Mouse (Mus musculus): ENCODE results near the gene Cstf1. TPM values are rescaled to one million over a fixed set of nuclear protein-coding genes. Genes with fewer than 3 reads are reported as not detected.
A peak's percentile ranks its signal among the peaks of the same experiment; 100 is the strongest.

Cstf1 gene
- polyA plus RNA-seq, 1 experiment from 2014 or later: 33.7 TPM

DNA sequence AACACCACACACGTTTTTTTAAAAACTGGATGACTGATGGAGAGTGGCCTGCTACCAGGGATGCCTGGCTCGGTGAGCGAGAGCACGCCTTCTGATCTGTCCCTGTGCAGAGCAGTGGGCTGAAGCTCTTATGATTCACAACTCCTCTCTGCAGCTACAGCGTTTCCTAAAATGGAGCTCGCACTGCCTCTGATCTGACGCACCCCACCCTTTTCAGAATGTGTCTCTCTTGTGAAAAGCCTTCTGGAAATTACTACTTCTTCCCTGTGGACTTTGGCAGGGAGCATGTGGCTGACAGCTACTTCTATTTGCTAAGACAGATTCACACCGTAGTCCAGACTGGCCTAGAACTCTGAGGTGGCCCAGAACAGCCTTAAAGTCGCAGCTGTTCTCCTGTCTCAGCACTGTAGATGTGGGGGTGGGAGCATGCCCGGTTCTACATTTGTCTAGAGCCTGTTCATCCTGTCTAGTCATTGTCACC, 21.6 kb downstream of the Cstf1 start:
- peak; percentile 67 for ATAC-seq

GRCm38 (mm10) chr2:172393391-172394051, 23.0 kb downstream of the Cstf1 start, which contains the start of gene Cass4:
Gene Cass4 (plus strand): TSS chr2:172393794.
- no peak; the same call in 1 of the 2 replicates for ATAC-seq
- no peaks in the 10 kb centered on the region for H3K9me3 ChIP-seq (ENCODE audit: control insufficient read depth, low read length)
- no peaks in the 10 kb centered on the region for H3K36me3 ChIP-seq (ENCODE audit: control insufficient read depth, insufficient read depth, low read length)
- H3K4me2 ChIP-seq (ENCODE audit: low read depth, low read length): peak within 1 kb of the TSS; percentile 28
- H3K27ac ChIP-seq (ENCODE audit: low read length): no peak within 1 kb of the TSS
- H3K4me1 ChIP-seq (ENCODE audit: control insufficient read depth, insufficient read depth, low read length): no peaks in the 10 kb centered on the region
- no peak within 1 kb of the TSS for H3K4me3 ChIP-seq (ENCODE audit: low read length)
- H3K27me3 ChIP-seq (replicated peaks; ENCODE audit: control insufficient read depth, insufficient read depth, low read length): no peaks in the 10 kb centered on the region
- WGBS: 34% methylated on average over 13 of the region's 13 CpGs
- H3K9ac ChIP-seq (ENCODE audit: low read depth, low read length): no peak within 1 kb of the TSS

More for the DNA sequence above, 21.6 kb downstream of the Cstf1 start:
- Histone ChIP-seq H3K9ac (ENCODE audit: low read depth, low read length) (no peak overlapping the region), H3K36me3 (ENCODE audit: control insufficient read depth, insufficient read depth, low read length) (no peaks in the 10 kb centered on the region), H3K4me2 (ENCODE audit: low read depth, low read length) (no peak overlapping the region), H3K27ac (ENCODE audit: low read length) (no peak overlapping the region), H3K4me3 (ENCODE audit: low read length) (no peak overlapping the region), H3K27me3 (replicated peaks; ENCODE audit: control insufficient read depth, insufficient read depth, low read length) (no peaks in the 10 kb centered on the region), H3K4me1 (ENCODE audit: control insufficient read depth, insufficient read depth, low read length) (no peaks in the 10 kb centered on the region), H3K9me3 (ENCODE audit: control insufficient read depth, low read length) (no peaks in the 10 kb centered on the region)
- WGBS: 47% methylated on average over 10 of the region's 10 CpGs

- Histone ChIP-seq H3K36me3 (ENCODE audit: control insufficient read depth, insufficient read depth, low read length) (no peaks in the 10 kb centered on the region), H3K9me3 (ENCODE audit: control insufficient read depth, low read length) (no peaks in the 10 kb centered on the region), H3K9ac (ENCODE audit: low read depth, low read length) (no peak overlapping the region), H3K27ac (ENCODE audit: low read length) (no peak overlapping the region), H3K4me2 (ENCODE audit: low read depth, low read length) (peak overlapping the region; percentile 28), H3K4me3 (ENCODE audit: low read length) (no peak overlapping the region), H3K4me1 (ENCODE audit: control insufficient read depth, insufficient read depth, low read length) (no peaks in the 10 kb centered on the region), H3K27me3 (replicated peaks; ENCODE audit: control insufficient read depth, insufficient read depth, low read length) (no peaks in the 10 kb centered on the region)
- no peak for ATAC-seq
- 61% methylated on average over 2 of the region's 2 CpGs for WGBS
Measured at GRCm38 (mm10) chr2:172394052-172394392, 23.5 kb downstream of the Cstf1 start.

DNA sequence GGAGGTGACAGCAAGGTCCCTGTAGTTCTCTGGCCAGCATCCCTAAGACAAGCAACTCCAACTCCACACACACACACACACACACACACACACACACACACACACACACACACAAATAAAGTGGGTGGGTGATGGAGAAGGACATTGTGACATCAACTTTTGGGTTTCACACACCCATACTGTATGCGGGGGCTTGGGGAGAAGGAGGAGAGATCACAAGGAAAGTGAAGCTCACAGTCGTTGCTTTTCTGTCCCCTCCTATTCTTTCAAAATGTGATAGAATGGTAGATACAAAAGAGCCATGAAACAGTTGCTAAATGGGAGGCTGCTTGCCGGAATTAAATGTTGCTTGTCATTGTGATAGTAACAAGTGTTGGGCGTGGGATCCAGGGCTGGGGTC, 24.2 kb downstream of the Cstf1 start:
- Histone ChIP-seq H3K4me1 (ENCODE audit: control insufficient read depth, insufficient read depth, low read length) (no peaks in the 10 kb centered on the region), H3K27ac (ENCODE audit: low read length) (no peak overlapping the region), H3K4me2 (ENCODE audit: low read depth, low read length) (no peak overlapping the region), H3K9ac (ENCODE audit: low read depth, low read length) (no peak overlapping the region), H3K27me3 (replicated peaks; ENCODE audit: control insufficient read depth, insufficient read depth, low read length) (no peaks in the 10 kb centered on the region), H3K36me3 (ENCODE audit: control insufficient read depth, insufficient read depth, low read length) (no peaks in the 10 kb centered on the region), H3K4me3 (ENCODE audit: low read length) (no peak overlapping the region), H3K9me3 (ENCODE audit: control insufficient read depth, low read length) (no peaks in the 10 kb centered on the region)
- no peak for ATAC-seq
- WGBS: 62% methylated on average over 4 of the region's 4 CpGs

DNA sequence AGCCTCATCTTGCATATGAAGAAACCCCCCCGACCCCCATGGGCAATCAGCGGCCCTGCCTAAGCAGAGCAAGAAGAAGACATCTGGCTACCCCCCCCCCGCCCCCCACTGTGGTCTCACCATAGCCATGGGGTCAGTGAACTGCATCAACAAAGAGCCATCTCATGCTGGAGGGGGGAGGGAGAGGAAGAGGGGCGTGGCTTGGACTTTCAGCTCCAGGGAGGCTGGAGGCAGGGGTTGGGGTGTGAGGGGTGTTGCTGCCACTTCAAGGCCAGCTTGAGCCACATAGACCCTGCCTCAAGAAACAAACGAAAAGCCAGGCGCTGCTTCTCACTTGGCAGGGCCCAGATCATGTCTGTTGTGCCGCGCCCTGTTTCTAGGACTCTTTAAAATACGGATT, 25.5 kb downstream of the Cstf1 start:
- WGBS: 39% methylated on average over 9 of the region's 9 CpGs
- Histone ChIP-seq H3K4me2 (ENCODE audit: low read depth, low read length) (no peak overlapping the region), H3K4me1 (ENCODE audit: control insufficient read depth, insufficient read depth, low read length) (no peaks in the 10 kb centered on the region), H3K9ac (ENCODE audit: low read depth, low read length) (no peak overlapping the region), H3K27ac (ENCODE audit: low read length) (no peak overlapping the region), H3K9me3 (ENCODE audit: control insufficient read depth, low read length) (no peaks in the 10 kb centered on the region), H3K27me3 (replicated peaks; ENCODE audit: control insufficient read depth, insufficient read depth, low read length) (no peaks in the 10 kb centered on the region), H3K4me3 (ENCODE audit: low read length) (no peak overlapping the region), H3K36me3 (ENCODE audit: control insufficient read depth, insufficient read depth, low read length) (no peaks in the 10 kb centered on the region)
- ATAC-seq: no peak

DNA sequence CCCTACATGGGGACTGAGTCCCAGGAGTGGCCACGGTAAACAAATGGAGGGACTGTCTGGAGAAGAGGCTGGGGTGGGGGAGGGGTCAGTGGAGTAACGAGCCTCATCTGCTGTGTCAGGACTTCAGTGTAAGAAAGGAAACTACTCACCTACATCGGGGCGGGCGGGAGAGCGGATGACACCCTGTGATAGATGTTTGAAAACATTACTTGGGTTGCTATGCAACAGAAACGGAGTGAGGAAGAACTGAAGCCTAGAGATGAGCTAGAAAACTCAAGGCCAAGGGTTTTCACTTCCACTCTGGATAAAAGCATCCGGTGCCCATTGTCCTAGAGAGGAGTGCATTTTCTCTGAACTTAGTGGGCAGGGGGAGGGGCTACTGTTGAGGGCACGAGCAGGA, 29.4 kb downstream of the Cstf1 start:
- H3K27ac ChIP-seq (ENCODE audit: low read length): no peak overlapping the region
- WGBS: 30% methylated on average over 9 of the region's 9 CpGs
- H3K4me2 ChIP-seq (ENCODE audit: low read depth, low read length): no peak overlapping the region
- no peak overlapping the region for H3K9ac ChIP-seq (ENCODE audit: low read depth, low read length)
- no peaks in the 10 kb centered on the region for H3K36me3 ChIP-seq (ENCODE audit: control insufficient read depth, insufficient read depth, low read length)
- no peak for ATAC-seq
- H3K9me3 ChIP-seq (ENCODE audit: control insufficient read depth, low read length): no peaks in the 10 kb centered on the region
- no peaks in the 10 kb centered on the region for H3K27me3 ChIP-seq (replicated peaks; ENCODE audit: control insufficient read depth, insufficient read depth, low read length)
- no peak overlapping the region for H3K4me3 ChIP-seq (ENCODE audit: low read length)
- no peaks in the 10 kb centered on the region for H3K4me1 ChIP-seq (ENCODE audit: control insufficient read depth, insufficient read depth, low read length)

GRCm38 (mm10) chr2:172401116-172401825, 30.8 kb downstream of the Cstf1 start:
- Histone ChIP-seq H3K27me3 (replicated peaks; ENCODE audit: control insufficient read depth, insufficient read depth, low read length) (no peaks in the 10 kb centered on the region), H3K4me1 (ENCODE audit: control insufficient read depth, insufficient read depth, low read length) (no peaks in the 10 kb centered on the region), H3K4me2 (ENCODE audit: low read depth, low read length) (no peak overlapping the region), H3K27ac (ENCODE audit: low read length) (no peak overlapping the region), H3K36me3 (ENCODE audit: control insufficient read depth, insufficient read depth, low read length) (no peaks in the 10 kb centered on the region), H3K9me3 (ENCODE audit: control insufficient read depth, low read length) (no peaks in the 10 kb centered on the region), H3K9ac (ENCODE audit: low read depth, low read length) (no peak overlapping the region), H3K4me3 (ENCODE audit: low read length) (no peak overlapping the region)
- 71% methylated on average over 13 of the region's 13 CpGs for WGBS
- no peak for ATAC-seq

DNA sequence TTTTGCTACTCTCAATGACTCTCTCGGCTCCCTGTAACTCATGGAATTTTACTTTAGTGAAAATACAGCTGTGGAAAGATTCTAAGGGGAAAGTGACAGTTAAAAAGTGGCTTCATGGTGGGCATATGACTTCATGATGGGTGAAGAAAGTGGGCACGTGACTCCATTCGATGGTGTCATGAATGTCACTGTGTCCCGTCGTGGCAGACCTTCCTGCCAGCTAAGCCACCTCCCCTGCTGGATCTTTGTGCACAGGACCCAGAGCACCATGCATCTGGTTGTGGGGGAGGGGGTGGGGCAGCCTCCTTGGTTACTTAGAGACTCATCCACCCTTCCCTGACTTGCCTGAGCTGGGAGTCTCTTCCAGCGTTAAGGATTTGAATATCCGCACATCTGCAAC, 33.8 kb downstream of the Cstf1 start:
- H3K4me1 ChIP-seq (ENCODE audit: control insufficient read depth, insufficient read depth, low read length): no peaks in the 10 kb centered on the region
- no peak overlapping the region for H3K4me2 ChIP-seq (ENCODE audit: low read depth, low read length)
- no peak overlapping the region for H3K27ac ChIP-seq (ENCODE audit: low read length)
- no peaks in the 10 kb centered on the region for H3K27me3 ChIP-seq (replicated peaks; ENCODE audit: control insufficient read depth, insufficient read depth, low read length)
- no peak overlapping the region for H3K9ac ChIP-seq (ENCODE audit: low read depth, low read length)
- H3K36me3 ChIP-seq (ENCODE audit: control insufficient read depth, insufficient read depth, low read length): no peaks in the 10 kb centered on the region
- WGBS: 65% methylated on average over 7 of the region's 7 CpGs
- no peaks in the 10 kb centered on the region for H3K9me3 ChIP-seq (ENCODE audit: control insufficient read depth, low read length)
- ATAC-seq: no peak
- no peak overlapping the region for H3K4me3 ChIP-seq (ENCODE audit: low read length)

DNA sequence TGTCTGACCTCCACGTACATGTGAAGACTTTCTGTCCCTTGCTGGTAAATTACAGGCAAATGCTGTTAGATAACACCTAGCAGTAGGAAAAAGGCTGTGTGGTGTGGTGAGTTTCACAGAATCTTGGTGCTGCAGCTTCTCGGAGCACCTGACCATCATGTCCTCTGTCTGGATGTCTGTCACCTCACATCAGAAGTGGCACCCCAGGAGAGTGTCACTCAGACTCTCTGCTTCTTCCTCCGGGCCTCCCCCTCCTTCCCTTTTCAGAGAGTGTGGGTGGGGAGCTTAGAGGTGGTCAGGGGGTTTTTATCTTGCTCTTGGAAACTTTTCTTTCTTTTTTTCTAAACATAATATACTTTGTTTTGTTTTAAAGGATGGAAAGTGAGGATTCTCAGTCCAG, 34.5 kb downstream of the Cstf1 start:
- Histone ChIP-seq H3K27ac (ENCODE audit: low read length) (no peak overlapping the region), H3K36me3 (ENCODE audit: control insufficient read depth, insufficient read depth, low read length) (no peaks in the 10 kb centered on the region), H3K4me3 (ENCODE audit: low read length) (no peak overlapping the region), H3K27me3 (replicated peaks; ENCODE audit: control insufficient read depth, insufficient read depth, low read length) (no peaks in the 10 kb centered on the region), H3K9ac (ENCODE audit: low read depth, low read length) (no peak overlapping the region), H3K9me3 (ENCODE audit: control insufficient read depth, low read length) (no peaks in the 10 kb centered on the region), H3K4me1 (ENCODE audit: control insufficient read depth, insufficient read depth, low read length) (no peaks in the 10 kb centered on the region), H3K4me2 (ENCODE audit: low read depth, low read length) (no peak overlapping the region)
- WGBS: 64% methylated on average over 3 of the region's 3 CpGs
- no peak for ATAC-seq

All from intestine, embryonic 16.5 days (tissue).